Mouse (Mus musculus) E14TG2a.4 (cell line): ENCODE results near the gene Cdh6.

Experiments
- CTCF ChIP-seq: conservative IDR thresholded peaks from 2 replicates; pipeline ENCODE4 v1.5.1; 2014; ENCODE audit warnings: low read length
- NANOG ChIP-seq: IDR thresholded peaks from 2 replicates; pipeline ENCODE4 v1.6.1; 2014; ENCODE audit warnings: borderline replicate concordance, low read length, mixed read lengths

DNA sequence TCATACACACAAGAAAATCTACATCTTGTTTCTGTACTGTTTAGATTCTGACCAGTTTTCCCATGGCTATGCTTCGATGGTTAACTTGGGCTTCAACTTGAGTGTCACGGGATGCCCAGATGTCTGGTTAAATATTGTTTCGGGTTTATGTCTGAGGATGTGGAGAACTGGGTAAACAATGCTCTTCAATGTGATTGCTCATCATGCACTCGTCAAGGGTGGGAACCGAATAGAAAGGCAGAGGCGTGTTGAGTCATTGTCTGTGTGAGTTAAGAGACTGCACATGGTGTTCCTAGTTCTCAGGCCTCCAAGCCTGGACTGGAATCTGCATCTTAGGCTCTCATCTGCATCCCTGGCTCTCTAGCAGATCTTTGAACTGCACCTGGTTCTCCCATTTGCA lies 36.7 kb upstream of the Cdh6 start:
- TF ChIP-seq CTCF (no peak), NANOG (no peak)
